Mouse (Mus musculus) layer of hippocampus, postnatal 36 days (tissue): ENCODE results near the gene Cideb. TPM values are rescaled to one million over a fixed set of nuclear protein-coding genes. Genes with fewer than 3 reads are reported as not detected.
A peak's percentile ranks its signal among the peaks of the same experiment; 100 is the strongest.

Source experiments
- DNase-seq, 2 experiments: peaks; one replicate each; pipeline ENCODE4 v3.0.0; 2022
- total RNA-seq, 2 experiments: library from RNA; stranded (reverse); gene quantifications; 2 replicates each; pipeline ENCODE4 v1.2.3; 2021

Cideb gene
- total RNA-seq, 2 experiments from 2014 or later = 1.2 to 1.6 TPM

GRCm38 (mm10) chr14:55763166-55763565 lies 4.9 kb upstream of the Cideb start:
- no peak for DNase-seq

- peak; percentile 32 to 33 for DNase-seq
These were observed 4.0 kb upstream of the Cideb start for GRCm38 (mm10) chr14:55762001-55762821.

- no peak for DNase-seq
These were observed 2.9 kb upstream of the Cideb start, which contains the start of gene Ltb4r2 for GRCm38 (mm10) chr14:55761163-55761562. Gene Ltb4r2 (plus strand): TSS chr14:55761428.

- peak; percentile 72 to 77 for DNase-seq
These were observed 1.9 kb upstream of the Cideb start for GRCm38 (mm10) chr14:55760156-55760555.

- DNase-seq = no peak
These were observed 692 bp downstream of the Cideb start for GRCm38 (mm10) chr14:55757566-55757965.

- DNase-seq = no peak
These were observed 11.0 kb downstream of the Cideb start for GRCm38 (mm10) chr14:55747051-55747847.

- DNase-seq = no peak
These were observed 12.4 kb downstream of the Cideb start for GRCm38 (mm10) chr14:55745861-55746237.

GRCm38 (mm10) chr14:55745180-55745860 lies 12.9 kb downstream of the Cideb start, which contains the start of the genes Dhrs1 and Nop9:
Gene Dhrs1 (minus strand): TSS chr14:55745690.
Gene Nop9 (plus strand): TSS chr14:55745693.
- peak; percentile 81 to 85 for DNase-seq

GRCm38 (mm10) chr14:55743711-55744110 lies 14.5 kb downstream of the Cideb start:
- DNase-seq = peak; percentile 82 to 86

GRCm38 (mm10) chr14:55737086-55737687 lies 21.1 kb downstream of the Cideb start:
- no peak for DNase-seq

- DNase-seq = no peak
These were observed 22.5 kb downstream of the Cideb start for GRCm38 (mm10) chr14:55735758-55736157.

- DNase-seq = no peak
These were observed 22.9 kb downstream of the Cideb start for GRCm38 (mm10) chr14:55735334-55735733.

GRCm38 (mm10) chr14:55734869-55735268 lies 23.4 kb downstream of the Cideb start:
- no peak for DNase-seq

GRCm38 (mm10) chr14:55733889-55734288 lies 24.4 kb downstream of the Cideb start:
- no peak for DNase-seq

GRCm38 (mm10) chr14:55730531-55731032 lies 27.7 kb downstream of the Cideb start:
- DNase-seq = peak; percentile 14 to 36

GRCm38 (mm10) chr14:55730116-55730515 lies 28.1 kb downstream of the Cideb start:
- DNase-seq = no peak

GRCm38 (mm10) chr14:55727889-55728685 lies 30.2 kb downstream of the Cideb start:
- no peak for DNase-seq

- no peak for DNase-seq
These were observed 32.0 kb downstream of the Cideb start for GRCm38 (mm10) chr14:55726261-55726660.

- DNase-seq = no peak
These were observed 33.8 kb downstream of the Cideb start for GRCm38 (mm10) chr14:55724411-55724871.

GRCm38 (mm10) chr14:55723433-55723832 lies 34.8 kb downstream of the Cideb start:
- no peak for DNase-seq

- DNase-seq = no peak
These were observed 35.8 kb downstream of the Cideb start for GRCm38 (mm10) chr14:55722438-55722945.
